Mouse (Mus musculus) liver, embryonic 14.5 days (tissue): ENCODE measurements around the gene Ctcf.
A peak's percentile ranks its signal among the peaks of the same experiment; 100 is the strongest.

Experiments
- CTCF ChIP-seq: IDR thresholded peaks from 2 replicates; pipeline ENCODE4 v1.5.1; 2016; ENCODE audit warnings: antibody characterized with exemption, low read depth, control low read depth
- EP300 ChIP-seq: IDR thresholded peaks from 2 replicates; pipeline ENCODE4 v1.6.1; 2016; ENCODE audit warnings: antibody characterized with exemption, low read depth

- peak; percentile 83 for TF ChIP-seq CTCF
- TF ChIP-seq EP300: no peak
These were observed 39.9 kb upstream of the Ctcf start for GRCm38 (mm10) chr8:105596362-105597034.
